Mouse (Mus musculus) hindbrain, postnatal 0 days (tissue): ENCODE measurements at regions not wholly inside any gene's neighbourhood (a gene's known extent, or its start where the extent isn't known, plus 50 kb on each side); places are given as distances from the start of the nearest gene placed in this dataset.
A peak's percentile ranks its signal among the peaks of the same experiment; 100 is the strongest.

ENCODE experiments used
- ATAC-seq: fragments of 200-750 bp; cut with Nextera tagmentation; 2 replicates; pipeline ENCODE4 v1.8.0; 2017; ENCODE audit warnings: mild to moderate bottlenecking, moderate TSS enrichment, moderate library complexity
- DNase-seq: peaks from one replicate; pipeline ENCODE4 v3.0.0-alpha.2; 2015; ENCODE audit warnings: low spot score
- H3K27ac ChIP-seq: fragments of 300-500 bp; sonication (generic); 2 replicates; pipeline ENCODE4 v1.5.1; 2014; ENCODE audit warnings: mild to moderate bottlenecking
- H3K27me3 ChIP-seq: fragments of 300-500 bp; sonication (generic); 2 replicates; pipeline ENCODE4 v1.6.1; 2014; ENCODE audit warnings: low read length, mixed read lengths; ENCODE audit not compliant: insufficient read depth
- H3K36me3 ChIP-seq: fragments of 300-500 bp; sonication (generic); 2 replicates; pipeline ENCODE4 v1.6.1; 2014; ENCODE audit warnings: low read length, mixed read lengths; ENCODE audit not compliant: insufficient read depth
- H3K4me1 ChIP-seq: fragments of 300-500 bp; sonication (generic); 2 replicates; pipeline ENCODE4 v1.6.1; 2014; ENCODE audit warnings: antibody characterized with exemption, low read length, mixed read lengths; ENCODE audit not compliant: insufficient read depth
- H3K4me2 ChIP-seq: fragments of 300-500 bp; sonication (generic); 2 replicates; pipeline ENCODE4 v1.6.1; 2014; ENCODE audit warnings: low read depth, mild to moderate bottlenecking, low read length, moderate library complexity, mixed read lengths
- H3K4me3 ChIP-seq: fragments of 300-500 bp; sonication (generic); 2 replicates; pipeline ENCODE4 v1.5.1; 2014; ENCODE audit warnings: low read length
- H3K9ac ChIP-seq: fragments of 300-500 bp; sonication (generic); replicated peaks from 2 replicates; pipeline ENCODE4 v1.6.1; 2014; ENCODE audit warnings: mild to moderate bottlenecking, low read length, moderate library complexity, mixed read lengths
- H3K9me3 ChIP-seq: fragments of 300-500 bp; sonication (generic); 2 replicates; pipeline ENCODE4 v1.6.1; 2016; ENCODE audit warnings: low read length, mixed read lengths
- CTCF ChIP-seq: IDR thresholded peaks from 2 replicates; pipeline ENCODE4 v1.5.1; 2016; ENCODE audit warnings: antibody characterized with exemption, control low read depth, low read depth
- WGBS: fragments of 180-500 bp; shearing (Covaris S2); extraction: QIAGEN DNeasy Blood & Tissue Kit; methylation state at CpG from one replicate; pipeline ENCODE4 v1.1.7; 2014; 5-methylcytosine and 5-hydroxymethylcytosine counted together

DNA sequence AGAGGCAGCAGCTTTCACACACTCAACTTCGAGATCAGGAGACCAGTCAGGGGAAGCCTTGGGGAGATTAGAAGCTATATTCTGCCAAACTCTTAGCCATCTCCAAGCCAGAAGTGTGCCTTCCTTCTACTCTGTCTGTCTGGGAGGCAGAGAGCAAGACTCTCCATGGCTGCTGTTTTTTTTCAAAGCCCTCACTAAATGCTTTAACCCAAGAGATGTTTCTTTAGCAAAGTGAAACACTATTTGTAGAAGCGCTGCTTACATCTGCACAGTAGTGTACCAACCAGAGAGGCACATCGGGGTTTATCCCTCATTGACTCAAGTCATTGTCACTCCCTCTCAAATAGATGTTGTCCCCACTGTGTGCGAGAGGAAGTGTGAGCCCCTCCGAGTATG lies 105.6 kb upstream of the Zfand5 start:
- H3K9me3 ChIP-seq = no peaks in the 10 kb centered on the region
- 32% methylated on average over 5 of the region's 5 CpGs for WGBS
- ATAC-seq = no peak
- H3K4me1 ChIP-seq = peaks cover 4% of the 10 kb centered on the region; the same call in 1 of the 2 replicates
- H3K4me3 ChIP-seq = no peak overlapping the region
- H3K36me3 ChIP-seq = no peaks in the 10 kb centered on the region
- H3K9ac ChIP-seq = no peak overlapping the region
- H3K27me3 ChIP-seq = no peaks in the 10 kb centered on the region
- no peak for DNase-seq
- H3K4me2 ChIP-seq = peak overlapping the region; percentile 17
- H3K27ac ChIP-seq = peak overlapping the region; percentile 2; the same call in 1 of the 2 replicates
- no peak for TF ChIP-seq CTCF

DNA sequence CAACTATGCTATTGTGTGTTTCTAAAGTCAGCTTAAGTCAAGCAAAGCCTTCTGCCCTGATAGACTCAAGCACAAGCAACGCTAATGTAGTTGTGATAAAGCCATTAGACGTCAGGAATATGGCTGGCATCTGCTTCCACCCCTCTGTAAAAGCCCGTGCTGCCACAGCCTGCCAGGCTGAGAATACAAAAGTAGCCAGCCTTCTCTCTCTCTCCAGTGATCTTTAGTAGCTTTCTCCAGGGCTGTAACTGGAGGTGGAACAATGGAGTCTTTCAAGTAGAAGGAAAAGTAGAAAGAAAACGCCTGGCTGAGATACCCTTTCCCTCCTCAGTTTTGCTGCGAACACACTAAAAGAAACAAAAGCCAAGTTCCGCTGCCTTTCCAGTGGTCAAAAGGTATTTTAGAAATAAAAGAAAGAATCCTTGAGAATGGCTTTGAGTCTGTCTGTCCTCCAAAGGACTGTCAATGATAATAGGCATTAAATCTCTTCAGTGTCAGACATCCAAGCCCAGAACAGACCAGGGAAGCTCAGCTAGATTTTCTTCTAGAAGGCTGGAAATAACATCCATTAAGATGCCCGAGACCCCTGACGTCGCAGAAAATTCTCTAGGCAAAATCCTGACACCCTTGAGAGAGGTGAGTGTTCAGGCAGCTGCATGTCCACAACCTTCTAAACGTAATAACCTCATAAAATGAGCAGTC lies 106.2 kb upstream of the Zfand5 start:
- Histone ChIP-seq H3K36me3 (no peaks in the 10 kb centered on the region), H3K27ac (peak overlapping the region; percentile 2; the same call in 1 of the 2 replicates), H3K4me3 (no peak overlapping the region), H3K4me2 (peak overlapping the region; percentile 17), H3K27me3 (no peaks in the 10 kb centered on the region), H3K9ac (no peak overlapping the region), H3K4me1 (peaks cover 4% of the 10 kb centered on the region; the same call in 1 of the 2 replicates), H3K9me3 (no peaks in the 10 kb centered on the region)
- peak; percentile 84 for ATAC-seq
- WGBS = 17% methylated on average over 10 of the region's 10 CpGs
- TF ChIP-seq CTCF = no peak
- peak; percentile 57 for DNase-seq

DNA sequence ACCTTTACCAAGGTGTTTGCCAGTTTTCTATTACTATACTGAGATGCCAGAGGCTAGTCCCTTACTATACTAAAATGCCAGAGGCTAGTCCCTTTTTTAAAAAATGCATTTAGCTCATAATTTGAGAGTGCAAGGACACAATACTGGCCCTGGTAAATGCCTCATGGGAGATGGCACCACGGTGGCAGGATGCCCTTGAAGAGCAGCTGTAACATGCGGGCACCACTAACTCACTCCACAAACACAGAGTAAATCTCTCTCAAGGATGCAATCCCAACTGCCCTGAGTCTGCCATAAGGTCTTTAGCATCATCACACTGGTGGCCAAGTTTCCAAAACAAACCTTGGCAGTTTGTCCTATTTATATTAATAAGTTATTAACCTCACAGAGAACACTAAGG lies 108.1 kb upstream of the Zfand5 start:
- no peaks in the 10 kb centered on the region for H3K9me3 ChIP-seq
- no peak overlapping the region for H3K9ac ChIP-seq
- no peak for TF ChIP-seq CTCF
- H3K27ac ChIP-seq = no peak overlapping the region
- peaks cover 4% of the 10 kb centered on the region; the same call in 1 of the 2 replicates for H3K4me1 ChIP-seq
- no peak overlapping the region for H3K4me2 ChIP-seq
- ATAC-seq = no peak
- H3K4me3 ChIP-seq = no peak overlapping the region
- no peaks in the 10 kb centered on the region for H3K27me3 ChIP-seq
- no peaks in the 10 kb centered on the region for H3K36me3 ChIP-seq
- WGBS = 80% methylated on average over 2 of the region's 2 CpGs
- no peak for DNase-seq

DNA sequence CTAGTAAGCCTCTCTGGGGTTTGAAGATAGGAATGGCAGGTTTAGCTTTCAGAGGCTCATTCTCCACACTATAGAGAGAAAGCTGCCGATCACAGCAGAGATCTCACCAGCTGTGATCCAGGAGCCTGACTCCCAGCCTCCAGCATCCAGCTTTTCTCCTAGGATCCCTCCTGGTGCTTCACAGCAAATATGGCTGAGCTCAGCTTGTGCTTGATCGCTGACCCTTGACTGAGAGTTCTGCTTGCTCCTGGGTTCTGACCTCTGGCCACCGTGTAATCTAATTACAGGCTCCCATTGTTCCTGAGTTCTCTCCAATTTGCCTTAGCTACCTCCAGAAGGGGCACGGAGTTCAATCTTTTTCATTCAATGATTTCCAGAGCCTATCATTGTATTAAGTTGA lies 111.1 kb upstream of the Zfand5 start:
- H3K9ac ChIP-seq = no peak overlapping the region
- DNase-seq (no peak), ATAC-seq (no peak)
- H3K27ac ChIP-seq = no peak overlapping the region
- H3K4me2 ChIP-seq = no peak overlapping the region
- H3K4me1 ChIP-seq = no peaks in the 10 kb centered on the region
- TF ChIP-seq CTCF = no peak
- no peak overlapping the region for H3K4me3 ChIP-seq
- H3K36me3 ChIP-seq = no peaks in the 10 kb centered on the region
- no peaks in the 10 kb centered on the region for H3K27me3 ChIP-seq
- H3K9me3 ChIP-seq = no peaks in the 10 kb centered on the region
- 19% methylated on average over 4 of the region's 4 CpGs for WGBS

DNA sequence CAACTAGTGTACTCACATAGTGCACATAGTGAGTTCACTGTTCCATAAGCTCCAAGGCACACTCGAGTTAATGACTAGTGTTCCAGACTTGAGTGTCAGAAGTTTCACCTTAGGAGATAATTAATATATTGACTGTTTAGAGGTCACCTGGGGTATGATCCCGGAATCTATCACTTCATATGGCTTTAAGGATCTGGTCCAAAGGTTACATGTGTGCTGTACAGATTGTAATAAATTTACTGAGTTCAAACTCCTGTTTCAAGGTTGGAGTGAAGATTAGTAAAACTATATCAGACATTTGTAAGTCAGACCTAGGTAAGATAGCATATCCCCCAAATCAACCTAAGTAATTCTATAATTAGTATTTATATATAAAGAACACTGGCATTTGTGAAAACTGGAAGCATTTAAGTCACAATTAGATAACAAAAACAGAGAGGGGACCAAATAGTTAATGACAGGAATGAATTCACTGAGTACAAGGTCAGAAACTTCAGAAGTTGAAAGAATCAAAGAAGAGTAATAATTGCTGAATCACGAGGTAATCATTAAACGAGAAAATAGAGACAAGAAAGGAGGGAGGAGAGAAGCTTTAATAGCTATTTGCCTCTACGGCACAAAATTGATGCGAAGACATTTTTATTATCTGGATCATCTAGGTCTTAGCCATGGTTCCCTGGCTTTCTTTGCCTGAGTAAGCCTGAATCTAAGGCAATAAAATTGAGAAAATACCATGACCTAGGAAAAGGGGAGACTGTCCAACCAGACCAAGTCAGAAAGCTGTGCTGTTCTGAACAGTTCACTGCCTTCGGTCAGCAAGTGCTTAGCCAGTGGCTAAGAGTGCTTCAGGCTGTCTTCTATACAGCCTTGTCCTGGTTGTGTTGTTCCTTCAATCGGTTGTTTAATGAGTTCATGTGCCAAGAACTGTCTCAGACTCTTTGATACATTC lies 112.6 kb upstream of the Zfand5 start:
- no peak for DNase-seq
- Histone ChIP-seq H3K4me2 (no peak overlapping the region), H3K27me3 (no peaks in the 10 kb centered on the region), H3K4me3 (no peak overlapping the region), H3K27ac (no peak overlapping the region), H3K4me1 (no peaks in the 10 kb centered on the region), H3K9me3 (no peaks in the 10 kb centered on the region), H3K9ac (no peak overlapping the region), H3K36me3 (no peaks in the 10 kb centered on the region)
- no peak for TF ChIP-seq CTCF
- 66% methylated on average over 8 of the region's 8 CpGs for WGBS
- ATAC-seq = no peak

DNA sequence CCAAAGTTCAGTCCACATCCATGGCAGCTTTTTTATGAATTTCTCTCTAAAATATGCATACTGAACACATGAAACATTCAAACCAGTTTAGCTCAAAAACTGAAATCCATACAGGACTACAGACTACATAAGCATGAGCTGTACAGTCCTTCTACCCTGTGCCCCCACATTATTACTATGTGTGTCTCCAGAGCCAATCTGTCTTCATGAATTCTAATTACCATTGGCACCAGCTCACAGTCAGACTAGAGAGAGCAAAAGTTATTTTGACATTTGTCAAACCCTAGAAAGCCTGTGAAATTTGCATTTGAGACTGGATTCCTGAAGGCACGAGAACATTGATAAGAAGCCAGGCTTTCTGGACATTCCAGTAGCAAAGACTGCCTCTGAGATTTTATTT lies 117.9 kb upstream of the Zfand5 start:
- 20% methylated on average over 1 of the region's 1 CpGs for WGBS
- no peak overlapping the region for H3K27ac ChIP-seq
- TF ChIP-seq CTCF = no peak
- H3K27me3 ChIP-seq = no peaks in the 10 kb centered on the region
- DNase-seq (no peak), ATAC-seq (no peak)
- no peaks in the 10 kb centered on the region for H3K4me1 ChIP-seq
- no peak overlapping the region for H3K4me3 ChIP-seq
- no peak overlapping the region for H3K9ac ChIP-seq
- H3K4me2 ChIP-seq = no peak overlapping the region
- no peaks in the 10 kb centered on the region for H3K36me3 ChIP-seq
- H3K9me3 ChIP-seq = no peaks in the 10 kb centered on the region
